ENCODE assay signal across 14 mouse cellular contexts in the genomic region with DNA sequence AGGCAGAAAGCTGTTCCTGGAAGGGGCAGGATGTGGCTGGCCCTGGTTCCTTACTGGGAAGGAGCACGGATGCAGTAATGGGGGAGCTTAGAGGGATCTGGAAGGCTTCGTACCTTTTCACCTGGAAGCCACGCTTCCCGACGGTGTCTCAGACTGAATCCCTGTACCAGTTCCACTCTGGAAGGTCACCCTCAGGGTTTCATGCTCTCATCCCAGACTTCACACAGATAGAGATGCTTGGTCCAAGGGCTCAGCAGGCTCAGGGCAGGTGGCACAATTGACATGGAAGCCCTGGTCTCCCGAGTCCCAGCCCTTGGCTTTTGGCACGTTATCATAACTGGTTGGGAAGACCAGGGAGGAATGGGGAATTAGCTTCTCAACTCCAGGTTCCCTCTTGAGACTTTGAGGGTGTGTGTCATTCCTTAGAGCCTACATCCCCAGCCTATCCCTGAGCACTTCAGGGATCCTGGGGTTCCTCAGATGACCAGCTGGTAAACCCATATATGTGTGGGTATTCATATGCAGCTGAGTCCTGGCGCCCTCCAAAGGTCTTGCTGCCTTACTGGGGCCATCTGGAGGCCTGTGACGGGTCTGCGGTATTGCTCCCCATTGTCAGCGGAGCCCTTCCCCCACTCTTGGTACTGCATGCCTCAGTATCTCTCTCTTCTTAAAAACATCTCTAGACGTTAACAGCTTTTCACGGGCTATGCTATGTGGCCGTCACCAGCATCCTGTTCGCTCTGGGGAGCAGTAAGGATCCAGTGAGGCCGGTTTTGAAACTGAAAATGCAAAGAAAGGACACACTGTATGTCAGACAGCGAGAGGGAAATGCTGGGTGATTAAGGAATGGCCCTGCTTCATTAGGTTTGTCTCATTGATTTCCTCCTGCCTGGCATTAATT. TPM values are rescaled to one million over a fixed set of nuclear protein-coding genes. Genes with fewer than 3 reads are reported as not detected.
DNase-seq lines count a peak whose midpoint lies in the region; ATAC-seq and TF ChIP-seq lines count a peak whose summit lies in the region.
"Had no signal": no experiment of that assay in that cellular context is flagged by ENCODE, and none has a peak within 500 bp of the region (broad histone marks: within the 10 kb centered on the region; RNA-seq: fewer than 3 reads in every experiment).

No protein-coding gene starts in this region.

- H3K9me3 ChIP-seq in hindbrain, postnatal 0 days (ENCODE audit: low read length) = no peaks in the 10 kb centered on the region

- H3K36me3 ChIP-seq in thymus, adult 2 months (ENCODE audit: control insufficient read depth, insufficient read depth, low read length) = peaks cover 14% of the 10 kb centered on the region
- H3K36me3 ChIP-seq in hindbrain, postnatal 0 days (ENCODE audit: insufficient read depth, low read length) = peaks cover 14% of the 10 kb centered on the region; the same call in 1 of the 2 replicates

- no peak for TF ChIP-seq POLR2A in thymus, adult 2 months (IDR thresholded peaks at IDR 0.05; ENCODE audit: control insufficient read depth, extremely low read depth, insufficient read depth, low read length, poor library complexity)

- H3K9ac ChIP-seq in hindbrain, postnatal 0 days (replicated peaks; ENCODE audit: low read length) = no peak overlapping the region
- H3K9ac ChIP-seq: liver, embryonic 14.5 days had no signal

- peak; percentile 66 for DNase-seq in cerebellum, adult 9-11 months
- DNase-seq in cerebellum, adult 11 months = no peak
- DNase-seq in thymus, adult 2 months = peak; percentile 53
- no peak for DNase-seq in thymus, adult 18-20 months
- no peak for DNase-seq in hindbrain, postnatal 0 days (ENCODE audit: low spot score)
- DNase-seq in heart, adult 8-10 months (ENCODE audit: low spot score) = no peak
- DNase-seq in left cerebral cortex, postnatal 36 days (ENCODE audit: low spot score in 2 of 2) = no peak
- DNase-seq in layer of hippocampus, adult 9-11 months = no peak
- DNase-seq: adrenal gland, adult 8-10 months; heart, postnatal 10 days; kidney, postnatal 25 days; lung, postnatal 36 days had no signal

- H3K4me1 ChIP-seq in thymus, adult 2 months (replicated peaks; ENCODE audit: control insufficient read depth, insufficient read depth, low read length) = peaks cover 40% of the 10 kb centered on the region
- H3K4me1 ChIP-seq in hindbrain, postnatal 0 days (ENCODE audit: insufficient read depth, low read length) = no peaks in the 10 kb centered on the region; the same call in 1 of the 2 replicates

- no peak overlapping the region for H3K4me2 ChIP-seq in hindbrain, postnatal 0 days (ENCODE audit: low read depth, low read length)

- no peak for TF ChIP-seq CTCF in thymus, adult 2 months (IDR thresholded peaks at IDR 0.05; ENCODE audit: borderline replicate concordance, control insufficient read depth, extremely low read depth, insufficient read depth, low read length, poor library complexity)
- peak; percentile 24; the same call in 1 of the 2 replicates for TF ChIP-seq CTCF in hindbrain, postnatal 0 days (IDR thresholded peaks at IDR 0.05; ENCODE audit: low read depth)

- H3K27ac ChIP-seq in thymus, adult 2 months (ENCODE audit: control insufficient read depth, insufficient read depth, low read length) = peak overlapping the region; percentile 80
- H3K27ac ChIP-seq in hindbrain, postnatal 0 days = no peak overlapping the region
- H3K27ac ChIP-seq: liver, embryonic 14.5 days had no signal

- no peak overlapping the region for H3K4me3 ChIP-seq in thymus, adult 2 months (ENCODE audit: control insufficient read depth, insufficient read depth, low read length)
- no peak overlapping the region for H3K4me3 ChIP-seq in hindbrain, postnatal 0 days (ENCODE audit: low read length)

- 95% methylated on average over 17 of the region's 17 CpGs for WGBS in thymus, adult 2 months
- 62% methylated on average over 17 of the region's 17 CpGs for WGBS in hindbrain, postnatal 0 days

- no peaks in the 10 kb centered on the region for H3K27me3 ChIP-seq in thymus, adult 2 months (ENCODE audit: control insufficient read depth, insufficient read depth, low read length)
- no peaks in the 10 kb centered on the region for H3K27me3 ChIP-seq in hindbrain, postnatal 0 days (ENCODE audit: insufficient read depth, low read length)
- H3K27me3 ChIP-seq: Patski had no signal

- intact Hi-C loops in left cerebral cortex, postnatal 36 days (cut with DNase I) = no loop called here

- peak; percentile 53 for ATAC-seq in hindbrain, postnatal 0 days
- ATAC-seq: Patski had no signal

RNA-seq across cellular contexts. Expression of a gene that starts 19.4 kb away (rescaled TPM):
- polyA plus RNA-seq in thymus, adult 2 months (2012; rRNA removed) = 45.0 and 46.0 TPM in 2 replicates
- 42.7 and 51.6 TPM in 2 replicates for total RNA-seq in hindbrain, postnatal 0 days (2014; rRNA removed)
- 22.8 and 25.5 TPM in 2 replicates for polyA plus RNA-seq in hindbrain, postnatal 0 days (2015; fragmentation: Nextera tagmentation; extraction: Ambion mirVana)
- total RNA-seq in heart, adult 8-10 months (2022) = 1 to 10 TPM; 2.7 to 4.1 (median 3.2) TPM
- total RNA-seq in left cerebral cortex, postnatal 36 days (2021) = 10 to 100 TPM; 81.7 to 82.3 TPM

Comparison
In these comparisons a context has a peak if more than half of its experiments do, and no peak if none do; other contexts are left out.
1. DNase-seq: peak in cerebellum, adult 9-11 months (single experiment) and thymus, adult 2 months (single experiment); none in cerebellum, adult 11 months (single experiment), thymus, adult 18-20 months (0 of 2), hindbrain, postnatal 0 days (single experiment), heart, adult 8-10 months (single experiment), left cerebral cortex, postnatal 36 days (0 of 2) and layer of hippocampus, adult 9-11 months (single experiment).